Comparison of ENCODE assay signal across 11 mouse cellular contexts in the genomic region with DNA sequence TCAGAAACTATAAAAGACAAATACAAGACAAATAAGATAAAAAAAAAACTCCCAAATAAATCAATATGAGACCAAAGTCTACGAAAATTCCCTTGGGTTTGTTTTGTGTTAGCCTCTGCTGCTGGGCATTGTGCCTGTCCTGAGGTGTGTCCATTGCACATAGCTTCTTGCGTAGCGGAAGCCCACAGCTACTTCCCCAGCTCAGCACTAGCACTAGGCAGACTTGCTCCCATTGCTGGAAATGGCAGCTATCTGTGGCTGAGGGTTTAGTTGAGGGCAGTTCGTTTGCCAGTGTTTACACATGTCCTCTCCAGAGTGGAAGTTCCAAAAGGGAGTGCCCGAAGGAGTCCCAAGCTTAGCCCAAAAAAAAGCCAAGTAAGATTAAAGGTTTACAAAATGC.
"Had no signal": no experiment of that assay in that cellular context is flagged by ENCODE, and none has a peak within 500 bp of the region (broad histone marks: within the 10 kb centered on the region; RNA-seq: fewer than 3 reads in every experiment).

No protein-coding gene starts in this region.

- H3K9me3 ChIP-seq: midbrain, embryonic 15.5 days; stomach, embryonic 15.5 days had no signal

- H3K27ac ChIP-seq: layer of hippocampus, adult 2 months; limb, embryonic 13.5 days; midbrain, embryonic 15.5 days; neural tube, embryonic 13.5 days; stomach, embryonic 15.5 days had no signal

- ATAC-seq: inflammation-experienced regulatory T-cells, adult 6 months; midbrain, embryonic 15.5 days had no signal

- DNase-seq: kidney, adult 11 months; kidney, postnatal 4 days; right cerebral cortex, postnatal 14 days; thymus, postnatal 36 days had no signal

- H3K4me1 ChIP-seq: midbrain, embryonic 15.5 days; neural tube, embryonic 13.5 days; stomach, embryonic 15.5 days had no signal

- H3K4me3 ChIP-seq: layer of hippocampus, adult 2 months; limb, embryonic 13.5 days; midbrain, embryonic 15.5 days; neural tube, embryonic 13.5 days; stomach, embryonic 15.5 days had no signal

- H3K4me2 ChIP-seq: limb, embryonic 13.5 days; midbrain, embryonic 11.5 days; midbrain, embryonic 15.5 days; neural tube, embryonic 13.5 days; stomach, embryonic 15.5 days had no signal

- H3K9ac ChIP-seq: limb, embryonic 13.5 days; midbrain, embryonic 15.5 days; neural tube, embryonic 13.5 days; stomach, embryonic 15.5 days had no signal

- H3K27me3 ChIP-seq: limb, embryonic 13.5 days; midbrain, embryonic 15.5 days; neural tube, embryonic 13.5 days; stomach, embryonic 15.5 days had no signal
